Mouse (Mus musculus): Measurements from ENCODE around the gene Xlr3a. TPM values are rescaled to one million over a fixed set of nuclear protein-coding genes. Genes with fewer than 3 reads are reported as not detected.

The Xlr3a gene
- 19.4 TPM for polyA plus RNA-seq (2014; fragmentation: Illumina TruSeq; extraction: RNeasy Lipid Tissue Mini Kit (QIAGEN cat#74804); ENCODE audit: low read depth, low replicate concordance)

GRCm38 (mm10) chrX:73096941-73097508 is at the start of gene Xlr3a:
Gene Xlr3a, minus strand, starts transcription at chrX:73097095.

GRCm38 (mm10) chrX:73116747-73117146 is 19.9 kb upstream of the Xlr3a start, which contains the start of gene Gm14685:
Gene Gm14685, plus strand, starts transcription at chrX:73117047.

GRCm38 (mm10) chrX:73082267-73083055 is 14.4 kb downstream of the Xlr3a start, which contains the start of gene Xlr4a:
Gene Xlr4a, minus strand, starts transcription at chrX:73082478.

DNA sequence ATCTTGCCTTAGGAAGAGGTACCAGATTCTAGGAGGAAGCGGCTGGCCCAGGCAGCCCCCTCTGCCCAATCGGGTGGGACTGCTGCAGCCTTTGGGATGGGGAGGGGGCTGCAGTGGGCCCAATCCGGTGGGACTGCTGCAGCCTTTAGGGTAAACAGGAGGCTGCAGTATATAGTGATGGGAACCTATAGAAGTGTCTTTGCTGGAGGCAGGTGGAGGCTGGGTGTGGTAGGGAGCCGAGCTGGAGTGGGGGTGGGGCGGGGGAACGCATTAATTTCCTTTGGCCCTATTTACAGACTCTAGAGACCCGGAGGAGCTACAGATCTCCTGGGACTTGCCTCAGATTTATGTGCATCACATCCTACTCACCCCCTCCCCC is 32.5 kb downstream of the Xlr3a start, which contains the start of gene Pnma3:
Gene Pnma3, plus strand, starts transcription at position 373 of the 379 bp plus-strand sequence.

GRCm38 (mm10) chrX:73037003-73037402 is 59.9 kb downstream of the Xlr3a start, which contains the start of gene Pnma5:
Gene Pnma5, minus strand, starts transcription at chrX:73037103.

Other genes with a start within 250 kb of the Xlr3a start
- gene Cetn2, start 178.7 kb downstream of the Xlr3a start, polyA plus RNA-seq (2014; fragmentation: Illumina TruSeq; extraction: RNeasy Lipid Tissue Mini Kit (QIAGEN cat#74804); ENCODE audit: low read depth, low replicate concordance) = 61.6 TPM
- 162 TPM for gene Nsdhl, start 178.5 kb downstream of the Xlr3a start, polyA plus RNA-seq (2014; fragmentation: Illumina TruSeq; extraction: RNeasy Lipid Tissue Mini Kit (QIAGEN cat#74804); ENCODE audit: low read depth, low replicate concordance)
- gene Zfp185, start 109.8 kb downstream of the Xlr3a start, polyA plus RNA-seq (2014; fragmentation: Illumina TruSeq; extraction: RNeasy Lipid Tissue Mini Kit (QIAGEN cat#74804); ENCODE audit: low read depth, low replicate concordance) = 0.66 TPM
- not detected for gene Pnma5, start 60.0 kb downstream of the Xlr3a start, polyA plus RNA-seq (2014; fragmentation: Illumina TruSeq; extraction: RNeasy Lipid Tissue Mini Kit (QIAGEN cat#74804); ENCODE audit: low read depth, low replicate concordance)
- gene Pnma3, start 32.3 kb downstream of the Xlr3a start, polyA plus RNA-seq (2014; fragmentation: Illumina TruSeq; extraction: RNeasy Lipid Tissue Mini Kit (QIAGEN cat#74804); ENCODE audit: low read depth, low replicate concordance) = not detected
- gene Xlr4a, start 14.6 kb downstream of the Xlr3a start, polyA plus RNA-seq (2014; fragmentation: Illumina TruSeq; extraction: RNeasy Lipid Tissue Mini Kit (QIAGEN cat#74804); ENCODE audit: low read depth, low replicate concordance) = 0.58 TPM
- gene Gm14685, start 20.0 kb upstream of the Xlr3a start, polyA plus RNA-seq (2014; fragmentation: Illumina TruSeq; extraction: RNeasy Lipid Tissue Mini Kit (QIAGEN cat#74804); ENCODE audit: low read depth, low replicate concordance) = not detected
- gene Xlr5b, start 51.7 kb upstream of the Xlr3a start, polyA plus RNA-seq (2014; fragmentation: Illumina TruSeq; extraction: RNeasy Lipid Tissue Mini Kit (QIAGEN cat#74804); ENCODE audit: low read depth, low replicate concordance) = not detected
- gene DXBay18, start 52.4 kb upstream of the Xlr3a start, polyA plus RNA-seq (2014; fragmentation: Illumina TruSeq; extraction: RNeasy Lipid Tissue Mini Kit (QIAGEN cat#74804); ENCODE audit: low read depth, low replicate concordance) = not detected
- not detected for gene Spin2d, start 79.9 kb upstream of the Xlr3a start, polyA plus RNA-seq (2014; fragmentation: Illumina TruSeq; extraction: RNeasy Lipid Tissue Mini Kit (QIAGEN cat#74804); ENCODE audit: low read depth, low replicate concordance)
- gene Xlr3b, start 95.1 kb upstream of the Xlr3a start, polyA plus RNA-seq (2014; fragmentation: Illumina TruSeq; extraction: RNeasy Lipid Tissue Mini Kit (QIAGEN cat#74804); ENCODE audit: low read depth, low replicate concordance) = 1.2 TPM
- gene Xlr4b, start 117.2 kb upstream of the Xlr3a start, polyA plus RNA-seq (2014; fragmentation: Illumina TruSeq; extraction: RNeasy Lipid Tissue Mini Kit (QIAGEN cat#74804); ENCODE audit: low read depth, low replicate concordance) = 1.3 TPM
- gene F8a, start 131.2 kb upstream of the Xlr3a start, polyA plus RNA-seq (2014; fragmentation: Illumina TruSeq; extraction: RNeasy Lipid Tissue Mini Kit (QIAGEN cat#74804); ENCODE audit: low read depth, low replicate concordance) = 4.0 TPM
- not detected for gene Xlr4c, start 146.0 kb upstream of the Xlr3a start, polyA plus RNA-seq (2014; fragmentation: Illumina TruSeq; extraction: RNeasy Lipid Tissue Mini Kit (QIAGEN cat#74804); ENCODE audit: low read depth, low replicate concordance)
- not detected for gene Xlr3c, start 168.3 kb upstream of the Xlr3a start, polyA plus RNA-seq (2014; fragmentation: Illumina TruSeq; extraction: RNeasy Lipid Tissue Mini Kit (QIAGEN cat#74804); ENCODE audit: low read depth, low replicate concordance)
- not detected for gene Xlr5a, start 195.9 kb upstream of the Xlr3a start, polyA plus RNA-seq (2014; fragmentation: Illumina TruSeq; extraction: RNeasy Lipid Tissue Mini Kit (QIAGEN cat#74804); ENCODE audit: low read depth, low replicate concordance)
- gene Xlr5c, start 195.9 kb upstream of the Xlr3a start, polyA plus RNA-seq (2014; fragmentation: Illumina TruSeq; extraction: RNeasy Lipid Tissue Mini Kit (QIAGEN cat#74804); ENCODE audit: low read depth, low replicate concordance) = not detected
- gene Gm45015, start 239.7 kb upstream of the Xlr3a start, polyA plus RNA-seq (2014; fragmentation: Illumina TruSeq; extraction: RNeasy Lipid Tissue Mini Kit (QIAGEN cat#74804); ENCODE audit: low read depth, low replicate concordance) = not detected
- 6.0 TPM for gene Zfp275, start 245.5 kb upstream of the Xlr3a start, polyA plus RNA-seq (2014; fragmentation: Illumina TruSeq; extraction: RNeasy Lipid Tissue Mini Kit (QIAGEN cat#74804); ENCODE audit: low read depth, low replicate concordance)